Mouse (Mus musculus): Measurements from ENCODE around the gene Rbfox1. TPM values are rescaled to one million over a fixed set of nuclear protein-coding genes. Genes with fewer than 3 reads are reported as not detected.

Gene Rbfox1
- polyA plus RNA-seq, 1 experiment from 2014 or later, result 2.3 TPM

- no peak for TF ChIP-seq CTCF (IDR thresholded peaks at IDR 0.05; ENCODE audit: low read depth)
Measured at GRCm38 (mm10) chr16:6382712-6383111, 497.6 kb downstream of the Rbfox1 start.

GRCm38 (mm10) chr16:6390278-6390930 is 505.2 kb downstream of the Rbfox1 start:
- H3K4me1 ChIP-seq (replicated peaks; ENCODE audit: control insufficient read depth, insufficient read depth, low read length), result no peaks in the 10 kb centered on the region
- 70% methylated on average over 6 of the region's 6 CpGs for WGBS
- no peak overlapping the region for H3K9ac ChIP-seq (ENCODE audit: low read depth, low read length)

More at GRCm38 (mm10) chr16:6382712-6383111, 497.6 kb downstream of the Rbfox1 start:
- WGBS, result 85% methylated on average over 5 of the region's 5 CpGs
- no peaks in the 10 kb centered on the region for H3K27me3 ChIP-seq (replicated peaks; ENCODE audit: control insufficient read depth, insufficient read depth, low read length)
- no peak overlapping the region for H3K9ac ChIP-seq (ENCODE audit: low read depth, low read length)
- no peak overlapping the region for H3K27ac ChIP-seq (ENCODE audit: low read depth, low read length)
- H3K4me3 ChIP-seq (ENCODE audit: low read depth, low read length), result no peak overlapping the region
- no peaks in the 10 kb centered on the region for H3K9me3 ChIP-seq (ENCODE audit: control insufficient read depth)
- H3K36me3 ChIP-seq (ENCODE audit: control insufficient read depth, insufficient read depth), result no peaks in the 10 kb centered on the region
- no peak for ATAC-seq
- no peak overlapping the region for H3K4me2 ChIP-seq (replicated peaks; ENCODE audit: low read depth)
- no peaks in the 10 kb centered on the region for H3K4me1 ChIP-seq (replicated peaks; ENCODE audit: control insufficient read depth, insufficient read depth, low read length)

GRCm38 (mm10) chr16:6396676-6397409 is 511.7 kb downstream of the Rbfox1 start:
- no peak for ATAC-seq
- Histone ChIP-seq H3K4me1 (replicated peaks; ENCODE audit: control insufficient read depth, insufficient read depth, low read length) (no peaks in the 10 kb centered on the region), H3K9me3 (ENCODE audit: control insufficient read depth) (no peaks in the 10 kb centered on the region), H3K36me3 (ENCODE audit: control insufficient read depth, insufficient read depth) (no peaks in the 10 kb centered on the region), H3K27me3 (replicated peaks; ENCODE audit: control insufficient read depth, insufficient read depth, low read length) (no peaks in the 10 kb centered on the region), H3K4me3 (ENCODE audit: low read depth, low read length) (no peak overlapping the region), H3K4me2 (replicated peaks; ENCODE audit: low read depth) (no peak overlapping the region), H3K27ac (ENCODE audit: low read depth, low read length) (no peak overlapping the region), H3K9ac (ENCODE audit: low read depth, low read length) (no peak overlapping the region)
- no peak for TF ChIP-seq CTCF (IDR thresholded peaks at IDR 0.05; ENCODE audit: low read depth)
- WGBS, result 58% methylated on average over 8 of the region's 8 CpGs

More at GRCm38 (mm10) chr16:6390278-6390930, 505.2 kb downstream of the Rbfox1 start:
- Histone ChIP-seq H3K4me3 (ENCODE audit: low read depth, low read length) (no peak overlapping the region), H3K9me3 (ENCODE audit: control insufficient read depth) (no peaks in the 10 kb centered on the region), H3K4me2 (replicated peaks; ENCODE audit: low read depth) (no peak overlapping the region), H3K36me3 (ENCODE audit: control insufficient read depth, insufficient read depth) (no peaks in the 10 kb centered on the region), H3K27ac (ENCODE audit: low read depth, low read length) (no peak overlapping the region), H3K27me3 (replicated peaks; ENCODE audit: control insufficient read depth, insufficient read depth, low read length) (no peaks in the 10 kb centered on the region)
- no peak for ATAC-seq
- no peak for TF ChIP-seq CTCF (IDR thresholded peaks at IDR 0.05; ENCODE audit: low read depth)

- no peak for ATAC-seq
- no peaks in the 10 kb centered on the region for H3K9me3 ChIP-seq (ENCODE audit: control insufficient read depth)
- no peak overlapping the region for H3K4me3 ChIP-seq (ENCODE audit: low read depth, low read length)
- no peaks in the 10 kb centered on the region for H3K36me3 ChIP-seq (ENCODE audit: control insufficient read depth, insufficient read depth)
- H3K27me3 ChIP-seq (replicated peaks; ENCODE audit: control insufficient read depth, insufficient read depth, low read length), result no peaks in the 10 kb centered on the region
- H3K4me1 ChIP-seq (replicated peaks; ENCODE audit: control insufficient read depth, insufficient read depth, low read length), result no peaks in the 10 kb centered on the region
- 0 out of 2 replicates have a peak, but pooled peaks have one; percentile 11 for TF ChIP-seq CTCF (IDR thresholded peaks at IDR 0.05; ENCODE audit: low read depth)
- WGBS, result 91% methylated on average over 2 of the region's 2 CpGs
- no peak overlapping the region for H3K27ac ChIP-seq (ENCODE audit: low read depth, low read length)
- H3K9ac ChIP-seq (ENCODE audit: low read depth, low read length), result no peak overlapping the region
- no peak overlapping the region for H3K4me2 ChIP-seq (replicated peaks; ENCODE audit: low read depth)
Measured at GRCm38 (mm10) chr16:6397635-6398034, 512.5 kb downstream of the Rbfox1 start.

GRCm38 (mm10) chr16:6402816-6403215 is 517.7 kb downstream of the Rbfox1 start:
- Histone ChIP-seq H3K4me2 (replicated peaks; ENCODE audit: low read depth) (no peak overlapping the region), H3K27ac (ENCODE audit: low read depth, low read length) (no peak overlapping the region), H3K36me3 (ENCODE audit: control insufficient read depth, insufficient read depth) (no peaks in the 10 kb centered on the region), H3K4me1 (replicated peaks; ENCODE audit: control insufficient read depth, insufficient read depth, low read length) (no peaks in the 10 kb centered on the region), H3K9ac (ENCODE audit: low read depth, low read length) (no peak overlapping the region), H3K9me3 (ENCODE audit: control insufficient read depth) (no peaks in the 10 kb centered on the region), H3K4me3 (ENCODE audit: low read depth, low read length) (no peak overlapping the region), H3K27me3 (replicated peaks; ENCODE audit: control insufficient read depth, insufficient read depth, low read length) (no peaks in the 10 kb centered on the region)
- TF ChIP-seq CTCF (IDR thresholded peaks at IDR 0.05; ENCODE audit: low read depth), result no peak
- 86% methylated on average over 3 of the region's 3 CpGs for WGBS
- no peak for ATAC-seq

GRCm38 (mm10) chr16:6414846-6415245 is 529.7 kb downstream of the Rbfox1 start:
- no peaks in the 10 kb centered on the region for H3K4me1 ChIP-seq (replicated peaks; ENCODE audit: control insufficient read depth, insufficient read depth, low read length)
- no peak overlapping the region for H3K4me2 ChIP-seq (replicated peaks; ENCODE audit: low read depth)
- no peaks in the 10 kb centered on the region for H3K36me3 ChIP-seq (ENCODE audit: control insufficient read depth, insufficient read depth)
- 32% methylated on average over 2 of the region's 2 CpGs for WGBS
- no peak overlapping the region for H3K27ac ChIP-seq (ENCODE audit: low read depth, low read length)
- ATAC-seq, result no peak
- no peak for TF ChIP-seq CTCF (IDR thresholded peaks at IDR 0.05; ENCODE audit: low read depth)
- no peaks in the 10 kb centered on the region for H3K9me3 ChIP-seq (ENCODE audit: control insufficient read depth)
- H3K27me3 ChIP-seq (replicated peaks; ENCODE audit: control insufficient read depth, insufficient read depth, low read length), result no peaks in the 10 kb centered on the region
- H3K9ac ChIP-seq (ENCODE audit: low read depth, low read length), result no peak overlapping the region
- H3K4me3 ChIP-seq (ENCODE audit: low read depth, low read length), result no peak overlapping the region
